Mouse (Mus musculus): ENCODE measurements around the gene Tfam.

- TF ChIP-seq CTCF (IDR thresholded peaks at IDR 0.05; ENCODE audit: control insufficient read depth, insufficient read depth, insufficient replicate concordance, low read depth, low read length) (no peak), POLR2A (IDR thresholded peaks at IDR 0.05; ENCODE audit: control insufficient read depth, low read depth, low read length) (no peak)
Measured at GRCm38 (mm10) chr10:71246956-71247355, 8.9 kb upstream of the Tfam start.
